Mouse (Mus musculus) limb, embryonic 12.5 days (tissue): ENCODE measurements around the gene Edc3. TPM values are rescaled to one million over a fixed set of nuclear protein-coding genes. Genes with fewer than 3 reads are reported as not detected.
"Not testable (repeated sequence)": the region's sequence is repeated elsewhere in the genome, so short reads cannot be mapped to it uniquely, and the experiment has no call there.

ENCODE experiments used
- ATAC-seq: fragments of 200-750 bp; cut with Nextera tagmentation; 2 replicates; pipeline ENCODE4 v1.8.0; 2017; ENCODE audit warnings: low read depth, moderate TSS enrichment; ENCODE audit not compliant: insufficient number of reproducible peaks, insufficient read depth, low FRiP score, low TSS enrichment
- H3K27ac ChIP-seq: fragments of 300-500 bp; sonication (generic); 2 replicates; pipeline ENCODE4 v1.5.1; 2016; ENCODE audit warnings: mild to moderate bottlenecking, moderate library complexity
- H3K27me3 ChIP-seq: fragments of 300-500 bp; sonication (generic); 2 replicates; pipeline ENCODE4 v1.6.1; 2016; ENCODE audit warnings: mild to moderate bottlenecking, moderate library complexity
- H3K36me3 ChIP-seq: fragments of 300-500 bp; sonication (generic); 2 replicates; pipeline ENCODE4 v1.6.1; 2016; ENCODE audit warnings: mild to moderate bottlenecking, moderate library complexity
- H3K4me1 ChIP-seq: fragments of 300-500 bp; sonication (generic); replicated peaks from 2 replicates; pipeline ENCODE4 v1.6.1; 2016
- H3K4me2 ChIP-seq: fragments of 300-500 bp; sonication (generic); 2 replicates; pipeline ENCODE4 v1.6.1; 2016; ENCODE audit warnings: mild to moderate bottlenecking, moderate library complexity
- H3K4me3 ChIP-seq: fragments of 300-500 bp; sonication (generic); replicated peaks from 2 replicates; pipeline ENCODE4 v1.5.1; 2016; ENCODE audit warnings: mild to moderate bottlenecking
- H3K9ac ChIP-seq: fragments of 300-500 bp; sonication (generic); replicated peaks from 2 replicates; pipeline ENCODE4 v1.6.1; 2016; ENCODE audit warnings: mild to moderate bottlenecking, moderate library complexity
- H3K9me3 ChIP-seq: fragments of 300-500 bp; sonication (generic); 2 replicates; pipeline ENCODE4 v1.6.1; 2016; ENCODE audit warnings: mild to moderate bottlenecking, moderate library complexity
- WGBS: fragments of 180-500 bp; shearing (Covaris S2); methylation state at CpG from one replicate; pipeline ENCODE4 v1.1.7; 2016; 5-methylcytosine and 5-hydroxymethylcytosine counted together
- polyA plus RNA-seq: library from polyadenylated mRNA; unstranded; fragments of >200 nt; fragmentation: Nextera tagmentation; extraction: Ambion mirVana; gene quantifications from 2 replicates; pipeline ENCODE4 v1.2.1, GENCODE M21; 2016

Edc3 gene
- polyA plus RNA-seq, 1 experiment from 2014 or later, result 42.1 TPM

- H3K4me1 ChIP-seq, result peaks cover 11% of the 10 kb centered on the region
- H3K36me3 ChIP-seq, result no peaks in the 10 kb centered on the region
- ATAC-seq, result no peak
- H3K27ac ChIP-seq, result no peak overlapping the region
- 67% methylated on average over 1 of the region's 1 CpGs for WGBS
- no peak overlapping the region for H3K4me2 ChIP-seq
- H3K9ac ChIP-seq, result no peak overlapping the region
- H3K27me3 ChIP-seq, result peaks cover 52% of the 10 kb centered on the region
- H3K9me3 ChIP-seq, result no peaks in the 10 kb centered on the region
- no peak overlapping the region for H3K4me3 ChIP-seq
Measured at GRCm38 (mm10) chr9:57698466-57699150, 9.7 kb upstream of the Edc3 start.

GRCm38 (mm10) chr9:57706496-57706895, 1.8 kb upstream of the Edc3 start:
- ATAC-seq, result no peak

GRCm38 (mm10) chr9:57708720-57709274, 457 bp downstream of the Edc3 start:
- peak overlapping the region; percentile 90 for H3K9ac ChIP-seq
- 3% methylated on average over 33 of the region's 39 CpGs for WGBS
- H3K36me3 ChIP-seq, result peaks cover 12% of the 10 kb centered on the region; the same call in 1 of the 2 replicates
- H3K27me3 ChIP-seq, result no peaks in the 10 kb centered on the region
- H3K4me1 ChIP-seq, result peaks cover 8% of the 10 kb centered on the region
- peak overlapping the region; percentile 82 for H3K4me2 ChIP-seq
- peak overlapping the region; percentile 84 for H3K27ac ChIP-seq
- peak; percentile 57 for ATAC-seq
- 0 out of 2 replicates have a peak, but pooled peaks cover 4% of the 10 kb centered on the region for H3K9me3 ChIP-seq
- H3K4me3 ChIP-seq, result peak overlapping the region; percentile 90

More at GRCm38 (mm10) chr9:57706496-57706895, 1.8 kb upstream of the Edc3 start:
- WGBS, result 92% methylated on average over 3 of the region's 3 CpGs
- Histone ChIP-seq H3K9me3 (0 out of 2 replicates have a peak, but pooled peaks cover 4% of the 10 kb centered on the region), H3K4me3 (no peak overlapping the region), H3K36me3 (no peaks in the 10 kb centered on the region; the same call in 1 of the 2 replicates), H3K27ac (no peak overlapping the region), H3K4me2 (no peak overlapping the region), H3K4me1 (peaks cover 8% of the 10 kb centered on the region), H3K27me3 (no peaks in the 10 kb centered on the region; the same call in 1 of the 2 replicates), H3K9ac (no peak overlapping the region)

GRCm38 (mm10) chr9:57710214-57710613, 1.9 kb downstream of the Edc3 start:
- 93% methylated on average over 5 of the region's 5 CpGs for WGBS
- H3K4me1 ChIP-seq, H3K27ac ChIP-seq, ATAC-seq, H3K9me3 ChIP-seq, H3K9ac ChIP-seq, H3K4me2 ChIP-seq, H3K27me3 ChIP-seq, H3K4me3 ChIP-seq: not testable (repeated sequence)
- peaks cover 24% of the 10 kb centered on the region for H3K36me3 ChIP-seq

- Histone ChIP-seq H3K4me2 (no peak overlapping the region), H3K36me3 (peaks cover 44% of the 10 kb centered on the region), H3K4me3 (no peak overlapping the region), H3K4me1 (peaks cover 8% of the 10 kb centered on the region), H3K9me3 (0 out of 2 replicates have a peak, but pooled peaks cover 4% of the 10 kb centered on the region), H3K27ac (no peak overlapping the region), H3K27me3 (no peaks in the 10 kb centered on the region), H3K9ac (no peak overlapping the region)
- WGBS, result 68% methylated on average over 2 of the region's 2 CpGs
- no peak for ATAC-seq
Measured at GRCm38 (mm10) chr9:57712194-57712593, 3.9 kb downstream of the Edc3 start.

GRCm38 (mm10) chr9:57718408-57718807, 10.1 kb downstream of the Edc3 start:
- H3K9me3 ChIP-seq, result no peaks in the 10 kb centered on the region
- 89% methylated on average over 7 of the region's 7 CpGs for WGBS

GRCm38 (mm10) chr9:57720736-57721135, 12.4 kb downstream of the Edc3 start:
- H3K9ac ChIP-seq, result no peak overlapping the region
- 86% methylated on average over 3 of the region's 3 CpGs for WGBS
- no peaks in the 10 kb centered on the region for H3K4me1 ChIP-seq
- no peaks in the 10 kb centered on the region for H3K9me3 ChIP-seq
- no peak overlapping the region for H3K27ac ChIP-seq
- H3K4me2 ChIP-seq, result no peak overlapping the region
- H3K4me3 ChIP-seq, result no peak overlapping the region
- no peaks in the 10 kb centered on the region for H3K27me3 ChIP-seq
- H3K36me3 ChIP-seq, result peaks cover 80% of the 10 kb centered on the region
- ATAC-seq, result no peak

More at GRCm38 (mm10) chr9:57718408-57718807, 10.1 kb downstream of the Edc3 start:
- Histone ChIP-seq H3K36me3 (peaks cover 88% of the 10 kb centered on the region), H3K27ac (no peak overlapping the region), H3K4me1 (no peaks in the 10 kb centered on the region), H3K9ac (no peak overlapping the region), H3K27me3 (no peaks in the 10 kb centered on the region), H3K4me2 (no peak overlapping the region), H3K4me3 (no peak overlapping the region)
- no peak for ATAC-seq

- Histone ChIP-seq H3K27me3 (no peaks in the 10 kb centered on the region), H3K27ac (no peak overlapping the region), H3K9me3 (no peaks in the 10 kb centered on the region), H3K4me2 (no peak overlapping the region), H3K4me1 (no peaks in the 10 kb centered on the region), H3K4me3 (no peak overlapping the region), H3K9ac (no peak overlapping the region), H3K36me3 (peaks cover 79% of the 10 kb centered on the region)
- 94% methylated on average over 1 of the region's 1 CpGs for WGBS
- no peak for ATAC-seq
Measured at GRCm38 (mm10) chr9:57722371-57722770, 14.0 kb downstream of the Edc3 start.

GRCm38 (mm10) chr9:57723315-57723715, 15.0 kb downstream of the Edc3 start:
- Histone ChIP-seq H3K27ac (no peak overlapping the region), H3K4me3 (no peak overlapping the region), H3K9ac (no peak overlapping the region), H3K27me3 (no peaks in the 10 kb centered on the region), H3K4me1 (no peaks in the 10 kb centered on the region), H3K9me3 (no peaks in the 10 kb centered on the region), H3K4me2 (no peak overlapping the region), H3K36me3 (peaks cover 80% of the 10 kb centered on the region)
- no peak for ATAC-seq
- 79% methylated on average over 5 of the region's 5 CpGs for WGBS

- Histone ChIP-seq H3K36me3 (peaks cover 77% of the 10 kb centered on the region), H3K4me1 (no peaks in the 10 kb centered on the region), H3K4me2 (no peak overlapping the region), H3K9me3 (no peaks in the 10 kb centered on the region), H3K27ac (no peak overlapping the region), H3K27me3 (no peaks in the 10 kb centered on the region), H3K9ac (no peak overlapping the region), H3K4me3 (no peak overlapping the region)
- no peak for ATAC-seq
- WGBS, result 88% methylated on average over 5 of the region's 5 CpGs
Measured at GRCm38 (mm10) chr9:57723796-57724195, 15.5 kb downstream of the Edc3 start.

- no peak for ATAC-seq
- Histone ChIP-seq H3K27ac (no peak overlapping the region), H3K9ac (no peak overlapping the region), H3K4me1 (no peaks in the 10 kb centered on the region), H3K4me3 (no peak overlapping the region), H3K4me2 (no peak overlapping the region), H3K36me3 (peaks cover 78% of the 10 kb centered on the region), H3K9me3 (no peaks in the 10 kb centered on the region), H3K27me3 (no peaks in the 10 kb centered on the region)
- WGBS, result 94% methylated on average over 3 of the region's 3 CpGs
Measured at GRCm38 (mm10) chr9:57724701-57725100, 16.4 kb downstream of the Edc3 start.
